Mouse (Mus musculus): Measurements from ENCODE around the gene Pcnp.
"Not testable (repeated sequence)": the region's sequence is repeated elsewhere in the genome, so short reads cannot be mapped to it uniquely, and the experiment has no call there.

Gene Pcnp

GRCm38 (mm10) chr16:55966212-55966871, 63.2 kb downstream of the Pcnp start, which contains the start of gene Rpl24:
Gene Rpl24 (plus strand): TSS chr16:55966275.
- DNase-seq, result peak; percentile 96 to 97

GRCm38 (mm10) chr16:55964126-55964949, 65.2 kb downstream of the Pcnp start:
- DNase-seq, result peak; percentile 68

- DNase-seq, result not testable (repeated sequence)
These were observed 66.5 kb downstream of the Pcnp start for GRCm38 (mm10) chr16:55963068-55963467.

Data from kidney, postnatal 25 days (tissue).